Mouse (Mus musculus) limb, embryonic 13.5 days (tissue): ENCODE measurements around the gene Ttll12. TPM values are rescaled to one million over a fixed set of nuclear protein-coding genes. Genes with fewer than 3 reads are reported as not detected.

ENCODE experiments used
- ATAC-seq: fragments of 200-750 bp; cut with Nextera tagmentation; 2 replicates; pipeline ENCODE4 v1.8.0; 2017; ENCODE audit warnings: low read depth, moderate number of reproducible peaks, moderate TSS enrichment; ENCODE audit not compliant: low FRiP score
- H3K27ac ChIP-seq: fragments of 300-500 bp; sonication (generic); 2 replicates; pipeline ENCODE4 v1.5.1; 2015; ENCODE audit warnings: inconsistent platforms, mild to moderate bottlenecking, moderate library complexity
- H3K27me3 ChIP-seq: fragments of 300-500 bp; sonication (generic); 2 replicates; pipeline ENCODE4 v1.6.1; 2015; ENCODE audit warnings: mild to moderate bottlenecking, inconsistent platforms
- H3K36me3 ChIP-seq: fragments of 300-500 bp; sonication (generic); 2 replicates; pipeline ENCODE4 v1.6.1; 2015; ENCODE audit warnings: inconsistent platforms, mild to moderate bottlenecking, moderate library complexity
- H3K4me1 ChIP-seq: fragments of 300-500 bp; sonication (generic); 2 replicates; pipeline ENCODE4 v1.6.1; 2015; ENCODE audit warnings: inconsistent platforms
- H3K4me2 ChIP-seq: fragments of 300-500 bp; sonication (generic); replicated peaks from 2 replicates; pipeline ENCODE4 v1.6.1; 2015; ENCODE audit warnings: inconsistent platforms, mild to moderate bottlenecking, moderate library complexity
- H3K4me3 ChIP-seq: fragments of 300-500 bp; sonication (generic); 2 replicates; pipeline ENCODE4 v1.5.1; 2015; ENCODE audit warnings: moderate library complexity, mild to moderate bottlenecking, inconsistent platforms
- H3K9ac ChIP-seq: fragments of 300-500 bp; sonication (generic); 2 replicates; pipeline ENCODE4 v1.6.1; 2015; ENCODE audit warnings: mild to moderate bottlenecking, inconsistent platforms
- H3K9me3 ChIP-seq: fragments of 300-500 bp; sonication (generic); 2 replicates; pipeline ENCODE4 v1.6.1; 2016; ENCODE audit warnings: inconsistent platforms
- WGBS: fragments of 180-500 bp; shearing (Covaris S2); methylation state at CpG from one replicate; pipeline ENCODE4 v1.1.7; 2015; 5-methylcytosine and 5-hydroxymethylcytosine counted together
- polyA plus RNA-seq: library from polyadenylated mRNA; unstranded; fragments of >200 nt; fragmentation: Nextera tagmentation; extraction: Ambion mirVana; gene quantifications from 2 replicates; pipeline ENCODE4 v1.2.1, GENCODE M21; 2015

Gene Ttll12
- polyA plus RNA-seq, 1 experiment from 2014 or later, result 43.4 TPM

- no peaks in the 10 kb centered on the region for H3K4me1 ChIP-seq
- H3K4me2 ChIP-seq, result no peak overlapping the region
- no peaks in the 10 kb centered on the region for H3K9me3 ChIP-seq
- no peaks in the 10 kb centered on the region for H3K27me3 ChIP-seq
- no peak overlapping the region for H3K9ac ChIP-seq
- no peak overlapping the region for H3K27ac ChIP-seq
- ATAC-seq, result no peak
- H3K36me3 ChIP-seq, result peaks cover 19% of the 10 kb centered on the region
- 60% methylated on average over 2 of the region's 2 CpGs for WGBS
- H3K4me3 ChIP-seq, result no peak overlapping the region
Observed at GRCm38 (mm10) chr15:83570641-83571040, 24.3 kb downstream of the Ttll12 start.

- H3K4me3 ChIP-seq, result no peak overlapping the region
- no peaks in the 10 kb centered on the region for H3K27me3 ChIP-seq
- H3K4me1 ChIP-seq, result no peaks in the 10 kb centered on the region
- no peak overlapping the region for H3K4me2 ChIP-seq
- no peaks in the 10 kb centered on the region for H3K9me3 ChIP-seq
- H3K27ac ChIP-seq, result no peak overlapping the region
- WGBS, result 63% methylated on average over 11 of the region's 11 CpGs
- no peak overlapping the region for H3K9ac ChIP-seq
- H3K36me3 ChIP-seq, result peaks cover 9% of the 10 kb centered on the region
- no peak for ATAC-seq
Observed at GRCm38 (mm10) chr15:83569682-83570081, 25.3 kb downstream of the Ttll12 start.

- H3K4me3 ChIP-seq, result no peak overlapping the region
- ATAC-seq, result no peak
- H3K27ac ChIP-seq, result no peak overlapping the region
- 90% methylated on average over 5 of the region's 5 CpGs for WGBS
- H3K4me1 ChIP-seq, result peaks cover 9% of the 10 kb centered on the region
- no peak overlapping the region for H3K4me2 ChIP-seq
- no peaks in the 10 kb centered on the region for H3K9me3 ChIP-seq
- H3K36me3 ChIP-seq, result no peaks in the 10 kb centered on the region
- no peaks in the 10 kb centered on the region for H3K27me3 ChIP-seq
- no peak overlapping the region for H3K9ac ChIP-seq
Observed at GRCm38 (mm10) chr15:83568544-83568943, 26.4 kb downstream of the Ttll12 start.

GRCm38 (mm10) chr15:83567728-83568127 is 27.2 kb downstream of the Ttll12 start:
- no peak for ATAC-seq
- Histone ChIP-seq H3K4me2 (no peak overlapping the region), H3K27ac (no peak overlapping the region), H3K27me3 (no peaks in the 10 kb centered on the region), H3K4me3 (no peak overlapping the region), H3K9ac (no peak overlapping the region), H3K9me3 (no peaks in the 10 kb centered on the region), H3K4me1 (peaks cover 17% of the 10 kb centered on the region), H3K36me3 (no peaks in the 10 kb centered on the region)
- 84% methylated on average over 3 of the region's 3 CpGs for WGBS

GRCm38 (mm10) chr15:83566006-83566405 is 29.0 kb downstream of the Ttll12 start:
- Histone ChIP-seq H3K36me3 (no peaks in the 10 kb centered on the region), H3K4me3 (no peak overlapping the region), H3K27me3 (peaks cover 3% of the 10 kb centered on the region; the same call in 1 of the 2 replicates), H3K9me3 (no peaks in the 10 kb centered on the region), H3K4me2 (no peak overlapping the region), H3K9ac (no peak overlapping the region), H3K27ac (no peak overlapping the region; the same call in 1 of the 2 replicates), H3K4me1 (peaks cover 20% of the 10 kb centered on the region)
- ATAC-seq, result no peak
- 79% methylated on average over 5 of the region's 5 CpGs for WGBS

- no peaks in the 10 kb centered on the region for H3K9me3 ChIP-seq
- no peak overlapping the region for H3K27ac ChIP-seq
- peaks cover 3% of the 10 kb centered on the region; the same call in 1 of the 2 replicates for H3K27me3 ChIP-seq
- no peak overlapping the region for H3K9ac ChIP-seq
- H3K4me1 ChIP-seq, result peaks cover 20% of the 10 kb centered on the region
- 79% methylated on average over 3 of the region's 3 CpGs for WGBS
- H3K4me2 ChIP-seq, result no peak overlapping the region
- H3K36me3 ChIP-seq, result no peaks in the 10 kb centered on the region
- H3K4me3 ChIP-seq, result no peak overlapping the region
- no peak for ATAC-seq
Observed at GRCm38 (mm10) chr15:83565434-83565833, 29.5 kb downstream of the Ttll12 start.

GRCm38 (mm10) chr15:83563857-83564651 is 30.9 kb downstream of the Ttll12 start:
- Histone ChIP-seq H3K27me3 (peaks cover 3% of the 10 kb centered on the region; the same call in 1 of the 2 replicates), H3K27ac (peak overlapping the region; percentile 34; the same call in 1 of the 2 replicates), H3K4me2 (peak overlapping the region; percentile 98), H3K9ac (peak overlapping the region; percentile 76), H3K9me3 (no peaks in the 10 kb centered on the region), H3K4me1 (peaks cover 20% of the 10 kb centered on the region), H3K36me3 (no peaks in the 10 kb centered on the region), H3K4me3 (peak overlapping the region; percentile 50)
- no peak; the same call in 1 of the 2 replicates for ATAC-seq
- 2% methylated on average over 27 of the region's 27 CpGs for WGBS

GRCm38 (mm10) chr15:83563327-83563856 is 31.6 kb downstream of the Ttll12 start, which contains the start of the genes Tspo and Mcat:
TSS of gene Tspo (plus strand) at chr15:83563592.
TSS of gene Mcat (minus strand) at chr15:83563787.
- H3K4me3 ChIP-seq, result peak within 1 kb of the TSS; percentile 50
- H3K27ac ChIP-seq, result peak within 1 kb of the TSS; percentile 61
- H3K36me3 ChIP-seq, result no peaks in the 10 kb centered on the region
- ATAC-seq, result peak; percentile 41; the same call in 1 of the 2 replicates
- WGBS, result 1% methylated on average over 28 of the region's 28 CpGs
- H3K4me2 ChIP-seq, result peak within 1 kb of the TSS; percentile 98
- no peaks in the 10 kb centered on the region for H3K9me3 ChIP-seq
- peaks cover 3% of the 10 kb centered on the region; the same call in 1 of the 2 replicates for H3K27me3 ChIP-seq
- peak within 1 kb of the TSS; percentile 76 for H3K9ac ChIP-seq
- peaks cover 20% of the 10 kb centered on the region for H3K4me1 ChIP-seq

- 32% methylated on average over 15 of the region's 15 CpGs for WGBS
- Histone ChIP-seq H3K9ac (peak overlapping the region; percentile 76), H3K9me3 (no peaks in the 10 kb centered on the region), H3K4me2 (peak overlapping the region; percentile 98), H3K4me3 (peak overlapping the region; percentile 50), H3K36me3 (no peaks in the 10 kb centered on the region), H3K27ac (peak overlapping the region; percentile 61), H3K4me1 (peaks cover 20% of the 10 kb centered on the region), H3K27me3 (peaks cover 3% of the 10 kb centered on the region; the same call in 1 of the 2 replicates)
- peak; percentile 58; the same call in 1 of the 2 replicates for ATAC-seq
Observed at GRCm38 (mm10) chr15:83562626-83563270, 32.2 kb downstream of the Ttll12 start.

- Histone ChIP-seq H3K27me3 (peaks cover 3% of the 10 kb centered on the region; the same call in 1 of the 2 replicates), H3K36me3 (no peaks in the 10 kb centered on the region), H3K4me1 (peaks cover 21% of the 10 kb centered on the region), H3K9me3 (no peaks in the 10 kb centered on the region), H3K4me3 (no peak overlapping the region), H3K4me2 (no peak overlapping the region), H3K27ac (no peak overlapping the region), H3K9ac (no peak overlapping the region)
- no peak for ATAC-seq
- WGBS, result 61% methylated on average over 5 of the region's 5 CpGs
Observed at GRCm38 (mm10) chr15:83560941-83561477, 33.9 kb downstream of the Ttll12 start.

- Histone ChIP-seq H3K9ac (peak overlapping the region; percentile 95), H3K4me3 (peak overlapping the region; percentile 88), H3K4me1 (peaks cover 10% of the 10 kb centered on the region), H3K36me3 (peaks cover 24% of the 10 kb centered on the region), H3K9me3 (0 out of 2 replicates have a peak, but pooled peaks cover 3% of the 10 kb centered on the region), H3K4me2 (peak overlapping the region; percentile 82), H3K27me3 (no peaks in the 10 kb centered on the region), H3K27ac (peak overlapping the region; percentile 93)
- WGBS, result 1% methylated on average over 58 of the region's 74 CpGs
- ATAC-seq, result peak; percentile 89
Observed at GRCm38 (mm10) chr15:83555161-83555974, 39.6 kb downstream of the Ttll12 start.
